Mouse (Mus musculus) ES-E14 (cell line): ENCODE data around the gene Herpud1. TPM values are rescaled to one million over a fixed set of nuclear protein-coding genes. Genes with fewer than 3 reads are reported as not detected.

Experiments used
- DNase-seq: peaks from one replicate; pipeline ENCODE4 v3.0.0-alpha.2; 2013; ENCODE audit warnings: low read depth, low spot score
- H3K27ac ChIP-seq: 2 replicates; pipeline ENCODE4 v1.5.1; 2012; ENCODE audit warnings: low read depth, mild to moderate bottlenecking, low read length, moderate library complexity, mixed read lengths; ENCODE audit not compliant: poor library complexity, insufficient read depth, severe bottlenecking
- H3K36me3 ChIP-seq: 2 replicates; pipeline ENCODE4 v1.6.1; 2012; ENCODE audit warnings: mild to moderate bottlenecking, low read length, moderate library complexity, mixed read lengths; ENCODE audit not compliant: control insufficient read depth, poor library complexity, insufficient read depth, severe bottlenecking
- H3K4me1 ChIP-seq, 2 experiments: fragments of 150-350 bp in 1 of 2; sonication (generic) in 1 of 2; 2 replicates each; pipeline ENCODE4 v1.6.1; 2012; ENCODE audit warnings: low read length in 2 of 2, mild to moderate bottlenecking in 1 of 2, mixed read lengths in 1 of 2; ENCODE audit not compliant: control insufficient read depth in 2 of 2, insufficient read depth in 2 of 2, poor library complexity in 1 of 2
- H3K4me3 ChIP-seq, 2 experiments: fragments of 150-350 bp in 1 of 2; sonication (generic) in 1 of 2; 2 replicates each; pipeline ENCODE4 v1.5.1; 2012; ENCODE audit warnings: low read length in 2 of 2, low read depth in 1 of 2, mild to moderate bottlenecking in 1 of 2, mixed read lengths in 1 of 2; ENCODE audit not compliant: insufficient read depth in 1 of 2, poor library complexity in 1 of 2, severe bottlenecking in 1 of 2
- H3K9ac ChIP-seq: 2 replicates; pipeline ENCODE4 v1.6.1; 2012; ENCODE audit warnings: low read depth, mild to moderate bottlenecking, low read length, mixed read lengths; ENCODE audit not compliant: poor library complexity, insufficient read depth, severe bottlenecking
- H3K9me3 ChIP-seq: fragments of 150-350 bp; sonication (generic); 2 replicates; pipeline ENCODE4 v1.6.1; 2012; ENCODE audit warnings: low read depth, mild to moderate bottlenecking, low read length; ENCODE audit not compliant: control insufficient read depth, insufficient read depth
- CHD2 ChIP-seq: IDR thresholded peaks from 2 replicates; pipeline ENCODE4 v1.6.1; 2014; ENCODE audit warnings: mild to moderate bottlenecking, low read depth, low read length, inconsistent platforms
- HCFC1 ChIP-seq: IDR thresholded peaks from 2 replicates; pipeline ENCODE4 v1.6.1; 2012; ENCODE audit warnings: low read length, inconsistent platforms, borderline replicate concordance; ENCODE audit not compliant: insufficient read depth
- MAFK ChIP-seq: IDR thresholded peaks from 2 replicates; pipeline ENCODE4 v1.6.1; 2014; ENCODE audit warnings: mild to moderate bottlenecking, low read depth, low read length, inconsistent platforms; ENCODE audit not compliant: insufficient read depth
- ZC3H11A ChIP-seq: IDR thresholded peaks from 2 replicates; pipeline ENCODE4 v1.6.1; 2012; ENCODE audit warnings: low read depth, mild to moderate bottlenecking, inconsistent platforms, low read length, borderline replicate concordance
- ZNF384 ChIP-seq: IDR thresholded peaks from 2 replicates; pipeline ENCODE4 v1.6.1; 2012; ENCODE audit warnings: low read depth, low read length, inconsistent platforms
- in situ Hi-C, 2 experiments: fragments of 600-800 bp; cut with MboI; formaldehyde crosslinking; loops; one replicate each; pipeline ENCODE4 v1.15.1; 2025; ENCODE audit warnings: low sequenced_read_pairs in 2 of 2, inconsistent platforms in 1 of 2; ENCODE audit not compliant: unreplicated experiment in 2 of 2
- total RNA-seq: library from RNA; depleted of rRNA; stranded (reverse); fragments of 300-350 nt; gene quantifications from 2 replicates; pipeline ENCODE4 v1.2.3, GENCODE M21; 2012

Gene Herpud1
- total RNA-seq, 1 experiment: 50.4 TPM

DNA sequence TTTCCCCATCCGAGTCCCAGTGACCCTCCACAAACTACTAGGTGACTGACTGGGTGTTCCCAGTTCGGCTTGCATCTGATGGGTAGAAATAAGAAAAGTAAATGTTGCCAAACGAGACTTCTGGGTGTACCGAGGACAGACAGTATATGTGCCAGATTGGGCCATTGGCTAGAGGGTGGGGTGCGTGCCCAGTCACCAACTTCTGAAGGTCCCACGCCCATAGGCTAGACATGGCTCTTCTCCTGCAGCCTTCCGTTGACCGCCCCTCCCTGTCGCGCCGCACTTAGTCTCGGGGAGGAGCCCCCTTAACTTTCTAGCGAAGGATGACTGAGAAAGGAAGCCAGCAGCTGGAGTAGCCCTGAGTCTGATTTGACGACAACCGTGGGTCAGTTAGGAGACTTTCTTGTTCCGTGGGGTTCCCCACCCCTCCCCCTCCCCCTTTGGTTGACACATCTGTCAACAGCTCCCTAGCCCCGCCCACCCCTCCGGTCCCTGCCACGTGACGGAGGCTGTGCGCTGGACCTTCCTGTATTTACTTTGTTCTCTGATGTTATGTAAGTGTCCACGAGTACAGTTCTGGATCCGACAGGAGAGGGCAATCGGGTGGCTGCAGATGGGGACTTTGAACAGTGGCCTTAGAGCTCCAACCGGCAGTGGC, 918 bp downstream of the Herpud1 start:
- peak overlapping the region; percentile 87 for H3K9ac ChIP-seq
- H3K9me3 ChIP-seq: no peaks in the 10 kb centered on the region
- peak; percentile 47 for DNase-seq
- H3K4me1 ChIP-seq: peaks cover 0 to 9% of the 10 kb centered on the region in 2 experiments; a peak in 1 of 4 replicates
- H3K36me3 ChIP-seq: peaks cover 20% of the 10 kb centered on the region; the same call in 1 of the 2 replicates
- in situ Hi-C loops: no loop called here
- peak overlapping the region; percentile 81 to 91 for H3K4me3 ChIP-seq
- no peak for TF ChIP-seq MAFK
- TF ChIP-seq CHD2: no peak
- no peak for TF ChIP-seq ZNF384
- H3K27ac ChIP-seq: no peak overlapping the region

DNA sequence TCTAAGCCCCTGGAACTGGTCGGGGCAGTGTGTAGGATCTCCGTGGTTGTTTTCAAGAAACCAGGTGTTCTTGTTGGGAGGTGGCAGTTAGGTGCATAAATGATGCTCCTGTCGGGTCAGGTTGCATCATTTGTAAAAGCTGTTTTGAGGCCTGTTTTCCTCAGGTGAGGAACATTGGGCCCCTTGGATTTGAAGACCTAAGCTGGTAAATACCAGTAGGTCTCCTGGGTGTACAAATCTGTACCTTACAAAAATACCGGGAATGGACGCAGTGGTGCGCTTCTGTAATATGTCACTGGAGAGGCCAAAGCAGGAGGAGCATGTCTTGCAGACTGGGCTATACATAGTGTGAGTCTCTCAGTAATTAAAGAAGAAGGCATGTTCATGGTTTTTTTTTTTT, 1.5 kb downstream of the Herpud1 start:
- Histone ChIP-seq H3K36me3 (peaks cover 25% of the 10 kb centered on the region), H3K4me3 (peak overlapping the region; percentile 81 to 91), H3K9me3 (no peaks in the 10 kb centered on the region), H3K9ac (peak overlapping the region; percentile 44; the same call in 1 of the 2 replicates), H3K4me1 (peaks cover 0 to 9% of the 10 kb centered on the region in 2 experiments; a peak in 1 of 4 replicates), H3K27ac (no peak overlapping the region)
- TF ChIP-seq ZNF384: no peak
- TF ChIP-seq CHD2: no peak
- TF ChIP-seq HCFC1: no peak
- TF ChIP-seq ZC3H11A: no peak
- no peak for TF ChIP-seq MAFK
- no peak for DNase-seq
- in situ Hi-C loops: no loop called here

DNA sequence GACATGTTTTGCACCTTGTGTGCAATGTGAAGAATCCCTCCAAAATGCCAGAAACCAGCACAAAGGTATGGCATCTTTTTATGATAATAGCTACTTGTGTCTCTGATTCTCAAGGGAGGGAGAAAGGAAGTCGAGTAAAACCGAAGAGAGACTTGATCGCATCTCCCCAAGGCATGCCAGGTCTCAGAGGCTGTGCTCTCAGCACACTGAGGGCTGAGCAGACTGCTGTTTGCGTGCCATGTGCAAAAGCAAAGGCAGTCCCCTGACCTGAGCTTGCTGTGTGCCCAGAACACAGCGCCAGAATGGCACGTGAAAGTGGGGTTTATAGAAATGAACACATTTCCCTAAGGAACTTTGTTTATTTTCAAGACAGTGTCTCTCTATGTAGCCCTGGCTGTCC, 3.3 kb downstream of the Herpud1 start:
- peaks cover 0 to 9% of the 10 kb centered on the region in 2 experiments; a peak in 1 of 4 replicates for H3K4me1 ChIP-seq
- H3K4me3 ChIP-seq: no peak overlapping the region
- in situ Hi-C loops: no loop called here
- H3K9ac ChIP-seq: no peak overlapping the region
- no peak overlapping the region for H3K27ac ChIP-seq
- DNase-seq: no peak
- H3K9me3 ChIP-seq: no peaks in the 10 kb centered on the region
- TF ChIP-seq CHD2 (no peak), HCFC1 (no peak), ZC3H11A (no peak), ZNF384 (no peak), MAFK (no peak)
- H3K36me3 ChIP-seq: peaks cover 35% of the 10 kb centered on the region

DNA sequence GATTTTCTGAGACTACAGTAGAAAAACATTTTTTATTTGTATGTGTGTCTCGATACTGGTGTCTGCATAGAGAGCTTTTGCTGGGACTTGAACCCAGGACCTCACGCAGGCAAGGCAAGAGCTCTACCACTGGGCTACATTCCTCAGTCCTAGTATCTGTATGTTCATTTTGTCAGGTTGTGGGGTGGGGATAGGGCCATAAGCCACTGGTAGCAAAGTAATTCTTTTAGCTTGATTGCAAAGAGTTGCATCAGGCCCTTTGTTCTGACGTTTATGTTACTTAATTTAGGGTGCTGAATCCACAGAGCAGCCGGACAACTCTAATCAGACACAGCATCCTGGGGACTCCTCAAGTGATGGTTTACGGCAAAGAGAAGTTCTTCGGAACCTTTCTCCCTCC, 4.2 kb downstream of the Herpud1 start:
- Histone ChIP-seq H3K4me1 (peaks cover 0 to 7% of the 10 kb centered on the region in 2 experiments; a peak in 1 of 4 replicates), H3K36me3 (peaks cover 39% of the 10 kb centered on the region), H3K9ac (no peak overlapping the region), H3K27ac (no peak overlapping the region), H3K9me3 (no peaks in the 10 kb centered on the region), H3K4me3 (no peak overlapping the region)
- TF ChIP-seq CHD2: no peak
- no peak for TF ChIP-seq HCFC1
- TF ChIP-seq MAFK: no peak
- TF ChIP-seq ZNF384: no peak
- TF ChIP-seq ZC3H11A: no peak
- no peak for DNase-seq
- in situ Hi-C loops: no loop called here

DNA sequence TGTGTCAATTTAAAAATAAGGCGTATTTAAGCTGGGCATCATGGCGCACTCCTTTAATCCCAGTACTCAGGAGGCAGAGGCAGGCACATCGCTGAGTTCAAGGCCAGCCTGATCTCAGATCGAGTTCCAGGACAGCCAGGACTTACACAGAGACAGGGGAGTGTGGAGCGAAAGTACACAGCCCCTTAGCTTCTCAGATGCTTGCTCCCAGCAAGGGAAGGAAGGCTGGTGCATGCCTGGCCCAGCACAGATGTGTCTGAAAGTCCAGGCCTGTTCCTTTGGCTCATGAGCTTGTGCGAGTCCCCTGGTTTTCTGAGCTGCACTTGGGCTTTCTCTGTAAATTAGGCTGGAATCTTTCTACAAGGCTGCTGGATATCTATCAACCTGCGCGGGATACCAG, 4.7 kb downstream of the Herpud1 start:
- H3K36me3 ChIP-seq: peaks cover 39% of the 10 kb centered on the region
- TF ChIP-seq HCFC1: no peak
- TF ChIP-seq ZC3H11A: no peak
- no peak for TF ChIP-seq ZNF384
- no peak for TF ChIP-seq MAFK
- no peak for TF ChIP-seq CHD2
- no peak for DNase-seq
- H3K9ac ChIP-seq: no peak overlapping the region
- no peaks in the 10 kb centered on the region for H3K9me3 ChIP-seq
- peaks cover 0 to 7% of the 10 kb centered on the region in 2 experiments; a peak in 1 of 4 replicates for H3K4me1 ChIP-seq
- H3K4me3 ChIP-seq: no peak overlapping the region
- in situ Hi-C loops: no loop called here
- H3K27ac ChIP-seq: no peak overlapping the region
